Mouse (Mus musculus): ENCODE data around the gene Ufd1. TPM values are rescaled to one million over a fixed set of nuclear protein-coding genes. Genes with fewer than 3 reads are reported as not detected.

Ufd1 gene
- polyA plus RNA-seq, 1 experiment = 35.5 TPM

DNA sequence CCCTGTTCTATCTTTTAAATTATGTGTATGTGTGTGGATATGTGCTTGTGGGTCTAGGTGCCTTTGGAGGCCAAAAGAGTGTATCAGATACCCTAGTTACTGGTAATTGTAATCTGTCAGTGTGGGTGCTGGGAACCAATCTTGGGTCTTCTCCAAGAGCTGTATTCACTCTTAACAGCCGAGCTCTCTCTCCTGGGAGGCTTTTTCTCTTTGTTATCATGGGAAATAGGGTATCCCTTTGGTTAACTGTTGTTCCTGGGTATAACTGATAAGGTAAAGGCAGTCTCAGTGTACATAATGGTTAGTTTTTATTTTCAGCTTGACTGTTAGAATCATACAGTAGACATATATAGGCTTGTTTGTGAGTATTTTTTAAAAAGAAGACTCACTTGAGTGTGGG lies 10.8 kb downstream of the Ufd1 start:
- Histone ChIP-seq H3K27me3 (ENCODE audit: control insufficient read depth, insufficient read depth, insufficient read length) (no peaks in the 10 kb centered on the region), H3K79me3 (ENCODE audit: low read depth) (no peaks in the 10 kb centered on the region), H3ac (ENCODE audit: control insufficient read depth, insufficient read length, low read depth) (no peak overlapping the region), H3K36me3 (ENCODE audit: control insufficient read depth, insufficient read depth) (peaks cover 98% of the 10 kb centered on the region), H3K79me2 (ENCODE audit: control insufficient read depth, insufficient read depth) (no peaks in the 10 kb centered on the region), H3K4me3 (ENCODE audit: insufficient read depth, poor library complexity, severe bottlenecking) (no peak overlapping the region)
- no peak for TF ChIP-seq USF1 (IDR thresholded peaks at IDR 0.05; ENCODE audit: low read depth)
- no peak for TF ChIP-seq MYOD1 (IDR thresholded peaks at IDR 0.05; ENCODE audit: control insufficient read depth, insufficient read length, low read depth)
- no peak for TF ChIP-seq CEBPB (IDR thresholded peaks at IDR 0.05; ENCODE audit: low read depth)
- TF ChIP-seq FOSL1 (IDR thresholded peaks at IDR 0.05; ENCODE audit: insufficient read depth, low read length, poor library complexity, severe bottlenecking) = no peak
- no peak for TF ChIP-seq MAX (IDR thresholded peaks at IDR 0.05)
- no peak for TF ChIP-seq MYOG (IDR thresholded peaks at IDR 0.05; ENCODE audit: control insufficient read depth, extremely low read depth, insufficient read length)
- no peak for TF ChIP-seq CTCF (IDR thresholded peaks at IDR 0.05; ENCODE audit: control insufficient read depth, insufficient read depth, insufficient read length)

DNA sequence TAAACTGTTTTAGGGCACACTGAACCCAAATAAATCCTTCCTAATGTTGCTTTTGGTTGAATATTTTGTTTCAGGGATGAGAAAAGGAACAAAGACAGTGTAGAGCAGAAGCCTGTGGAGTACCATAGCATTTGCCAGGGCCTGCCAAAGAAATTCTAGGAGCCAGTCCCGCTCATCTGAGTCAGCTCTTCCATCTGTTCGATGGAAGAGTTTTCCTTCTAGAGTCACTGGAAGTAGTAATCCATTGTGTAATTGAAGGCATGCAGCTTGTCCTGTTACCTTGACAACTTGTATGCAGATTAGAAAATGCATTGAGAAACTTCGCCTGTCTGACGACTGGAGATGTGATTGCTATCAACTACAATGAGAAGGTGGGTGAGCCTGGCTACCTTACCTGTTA lies 11.3 kb downstream of the Ufd1 start:
- Histone ChIP-seq H3K36me3 (ENCODE audit: control insufficient read depth, insufficient read depth) (peaks cover 98% of the 10 kb centered on the region), H3K4me3 (ENCODE audit: insufficient read depth, poor library complexity, severe bottlenecking) (no peak overlapping the region), H3K79me3 (ENCODE audit: low read depth) (no peaks in the 10 kb centered on the region), H3ac (ENCODE audit: control insufficient read depth, insufficient read length, low read depth) (no peak overlapping the region), H3K79me2 (ENCODE audit: control insufficient read depth, insufficient read depth) (no peaks in the 10 kb centered on the region), H3K27me3 (ENCODE audit: control insufficient read depth, insufficient read depth, insufficient read length) (no peaks in the 10 kb centered on the region)
- no peak for TF ChIP-seq MAX (IDR thresholded peaks at IDR 0.05)
- no peak for TF ChIP-seq FOSL1 (IDR thresholded peaks at IDR 0.05; ENCODE audit: insufficient read depth, low read length, poor library complexity, severe bottlenecking)
- no peak for TF ChIP-seq CEBPB (IDR thresholded peaks at IDR 0.05; ENCODE audit: low read depth)
- TF ChIP-seq USF1 (IDR thresholded peaks at IDR 0.05; ENCODE audit: low read depth) = no peak
- no peak for TF ChIP-seq MYOD1 (IDR thresholded peaks at IDR 0.05; ENCODE audit: control insufficient read depth, insufficient read length, low read depth)
- TF ChIP-seq MYOG (IDR thresholded peaks at IDR 0.05; ENCODE audit: control insufficient read depth, extremely low read depth, insufficient read length) = no peak
- no peak for TF ChIP-seq CTCF (IDR thresholded peaks at IDR 0.05; ENCODE audit: control insufficient read depth, insufficient read depth, insufficient read length)

- TF ChIP-seq CTCF (IDR thresholded peaks at IDR 0.05; ENCODE audit: control insufficient read depth, insufficient read depth, insufficient read length) = no peak
- TF ChIP-seq FOSL1 (IDR thresholded peaks at IDR 0.05; ENCODE audit: insufficient read depth, low read length, poor library complexity, severe bottlenecking) = no peak
- TF ChIP-seq MYOG (IDR thresholded peaks at IDR 0.05; ENCODE audit: control insufficient read depth, extremely low read depth, insufficient read length) = no peak
- TF ChIP-seq MAX (IDR thresholded peaks at IDR 0.05) = no peak
- TF ChIP-seq MYOD1 (IDR thresholded peaks at IDR 0.05; ENCODE audit: control insufficient read depth, insufficient read length, low read depth) = no peak
- no peak for TF ChIP-seq USF1 (IDR thresholded peaks at IDR 0.05; ENCODE audit: low read depth)
- TF ChIP-seq CEBPB (IDR thresholded peaks at IDR 0.05; ENCODE audit: low read depth) = no peak
- H3K79me2 ChIP-seq (ENCODE audit: control insufficient read depth, insufficient read depth) = no peaks in the 10 kb centered on the region
- H3K36me3 ChIP-seq (ENCODE audit: control insufficient read depth, insufficient read depth) = peaks cover 89% of the 10 kb centered on the region
- H3K79me3 ChIP-seq (ENCODE audit: low read depth) = no peaks in the 10 kb centered on the region
- no peak overlapping the region for H3ac ChIP-seq (ENCODE audit: control insufficient read depth, insufficient read length, low read depth)
- no peak overlapping the region for H3K4me3 ChIP-seq (ENCODE audit: insufficient read depth, poor library complexity, severe bottlenecking)
- H3K27me3 ChIP-seq (ENCODE audit: control insufficient read depth, insufficient read depth, insufficient read length) = no peaks in the 10 kb centered on the region
These were observed 17.1 kb downstream of the Ufd1 start for GRCm38 (mm10) chr16:18828630-18829029.

GRCm38 (mm10) chr16:18829102-18829501 lies 17.5 kb downstream of the Ufd1 start:
- no peaks in the 10 kb centered on the region for H3K79me3 ChIP-seq (ENCODE audit: low read depth)
- H3K27me3 ChIP-seq (ENCODE audit: control insufficient read depth, insufficient read depth, insufficient read length) = no peaks in the 10 kb centered on the region
- no peak for TF ChIP-seq MYOD1 (IDR thresholded peaks at IDR 0.05; ENCODE audit: control insufficient read depth, insufficient read length, low read depth)
- peaks cover 89% of the 10 kb centered on the region for H3K36me3 ChIP-seq (ENCODE audit: control insufficient read depth, insufficient read depth)
- H3K79me2 ChIP-seq (ENCODE audit: control insufficient read depth, insufficient read depth) = no peaks in the 10 kb centered on the region
- no peak overlapping the region for H3K4me3 ChIP-seq (ENCODE audit: insufficient read depth, poor library complexity, severe bottlenecking)
- H3ac ChIP-seq (ENCODE audit: control insufficient read depth, insufficient read length, low read depth) = no peak overlapping the region

- TF ChIP-seq CEBPB (IDR thresholded peaks at IDR 0.05; ENCODE audit: low read depth) (no peak), CTCF (IDR thresholded peaks at IDR 0.05; ENCODE audit: control insufficient read depth, insufficient read depth, insufficient read length) (no peak), MAX (IDR thresholded peaks at IDR 0.05) (no peak), MYOG (IDR thresholded peaks at IDR 0.05; ENCODE audit: control insufficient read depth, extremely low read depth, insufficient read length) (no peak), FOSL1 (IDR thresholded peaks at IDR 0.05; ENCODE audit: insufficient read depth, low read length, poor library complexity, severe bottlenecking) (no peak)
- no peak overlapping the region for H3ac ChIP-seq (ENCODE audit: control insufficient read depth, insufficient read length, low read depth)
- H3K27me3 ChIP-seq (ENCODE audit: control insufficient read depth, insufficient read depth, insufficient read length) = no peaks in the 10 kb centered on the region
- H3K79me2 ChIP-seq (ENCODE audit: control insufficient read depth, insufficient read depth) = no peaks in the 10 kb centered on the region
- peaks cover 64% of the 10 kb centered on the region for H3K36me3 ChIP-seq (ENCODE audit: control insufficient read depth, insufficient read depth)
- no peaks in the 10 kb centered on the region for H3K79me3 ChIP-seq (ENCODE audit: low read depth)
- no peak overlapping the region for H3K4me3 ChIP-seq (ENCODE audit: insufficient read depth, poor library complexity, severe bottlenecking)
These were observed 21.9 kb downstream of the Ufd1 start for GRCm38 (mm10) chr16:18833486-18833885.

DNA sequence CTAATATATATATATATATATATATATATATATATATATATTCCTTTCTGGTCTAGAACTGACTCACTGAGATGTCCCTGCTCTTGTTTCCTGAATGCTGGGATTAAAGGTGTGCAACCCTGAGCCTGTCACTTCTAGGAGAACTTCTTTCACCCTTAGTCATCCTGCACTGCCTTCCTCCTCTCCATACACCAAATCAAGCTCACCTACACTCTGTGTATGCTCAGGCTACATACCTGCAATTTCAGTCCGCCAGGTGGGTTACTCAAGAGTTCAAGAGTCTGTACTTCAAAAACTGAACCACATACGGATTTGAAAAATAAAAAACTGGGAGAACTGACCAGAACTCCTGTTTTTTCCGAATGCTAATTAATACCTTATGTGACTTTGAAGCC lies 24.5 kb downstream of the Ufd1 start:
- H3K79me2 ChIP-seq (ENCODE audit: control insufficient read depth, insufficient read depth) = no peaks in the 10 kb centered on the region
- no peak for TF ChIP-seq FOSL1 (IDR thresholded peaks at IDR 0.05; ENCODE audit: insufficient read depth, low read length, poor library complexity, severe bottlenecking)
- TF ChIP-seq MYOG (IDR thresholded peaks at IDR 0.05; ENCODE audit: control insufficient read depth, extremely low read depth, insufficient read length) = no peak
- no peak for TF ChIP-seq CEBPB (IDR thresholded peaks at IDR 0.05; ENCODE audit: low read depth)
- TF ChIP-seq MYOD1 (IDR thresholded peaks at IDR 0.05; ENCODE audit: control insufficient read depth, insufficient read length, low read depth) = no peak
- TF ChIP-seq MAX (IDR thresholded peaks at IDR 0.05) = no peak
- no peak for TF ChIP-seq USF1 (IDR thresholded peaks at IDR 0.05; ENCODE audit: low read depth)
- H3ac ChIP-seq (ENCODE audit: control insufficient read depth, insufficient read length, low read depth) = no peak overlapping the region
- H3K36me3 ChIP-seq (ENCODE audit: control insufficient read depth, insufficient read depth) = peaks cover 40% of the 10 kb centered on the region
- no peaks in the 10 kb centered on the region for H3K27me3 ChIP-seq (ENCODE audit: control insufficient read depth, insufficient read depth, insufficient read length)
- no peaks in the 10 kb centered on the region for H3K79me3 ChIP-seq (ENCODE audit: low read depth)
- H3K4me3 ChIP-seq (ENCODE audit: insufficient read depth, poor library complexity, severe bottlenecking) = no peak overlapping the region
